Mouse (Mus musculus): ENCODE data around the gene Adra1d. TPM values are rescaled to one million over a fixed set of nuclear protein-coding genes. Genes with fewer than 3 reads are reported as not detected.

Gene Adra1d
- polyA plus RNA-seq, 1 experiment from 2014 or later = 0.36 TPM

- DNase-seq (ENCODE audit: low spot score) (no peak), ATAC-seq (ENCODE audit: insufficient read depth, low FRiP score, low TSS enrichment) (no peak)
- no peak overlapping the region for H3K4me2 ChIP-seq (ENCODE audit: low read depth)
- no peak overlapping the region for H3K27ac ChIP-seq (ENCODE audit: low read depth, low read length)
- no peak overlapping the region for H3K9ac ChIP-seq (ENCODE audit: low read length)
- peaks cover 6% of the 10 kb centered on the region; the same call in 1 of the 2 replicates for H3K4me1 ChIP-seq (ENCODE audit: control insufficient read depth, insufficient read depth, low read length)
- no peak overlapping the region for H3K4me3 ChIP-seq (ENCODE audit: low read depth, low read length)
- H3K36me3 ChIP-seq (ENCODE audit: control insufficient read depth, insufficient read depth, low read length) = no peaks in the 10 kb centered on the region
- H3K9me3 ChIP-seq (ENCODE audit: control insufficient read depth, low read length) = no peaks in the 10 kb centered on the region
- H3K27me3 ChIP-seq (ENCODE audit: control insufficient read depth, insufficient read depth, low read length) = peaks cover 43% of the 10 kb centered on the region
- 75% methylated on average over 2 of the region's 2 CpGs for WGBS
These were observed 4.2 kb downstream of the Adra1d start for GRCm38 (mm10) chr2:131557896-131558295.

GRCm38 (mm10) chr2:131552736-131553400 lies 9.2 kb downstream of the Adra1d start:
- DNase-seq (ENCODE audit: low spot score) = no peak
- WGBS = 33% methylated on average over 9 of the region's 9 CpGs
- H3K9ac ChIP-seq (ENCODE audit: low read length) = no peak overlapping the region
- ATAC-seq (ENCODE audit: insufficient read depth, low FRiP score, low TSS enrichment) = no peak
- H3K4me2 ChIP-seq (ENCODE audit: low read depth) = no peak overlapping the region
- H3K9me3 ChIP-seq (ENCODE audit: control insufficient read depth, low read length) = no peaks in the 10 kb centered on the region
- H3K27me3 ChIP-seq (ENCODE audit: control insufficient read depth, insufficient read depth, low read length) = peaks cover 4% of the 10 kb centered on the region; the same call in 1 of the 2 replicates
- no peak overlapping the region for H3K27ac ChIP-seq (ENCODE audit: low read depth, low read length)
- H3K36me3 ChIP-seq (ENCODE audit: control insufficient read depth, insufficient read depth, low read length) = no peaks in the 10 kb centered on the region
- H3K4me1 ChIP-seq (ENCODE audit: control insufficient read depth, insufficient read depth, low read length) = no peaks in the 10 kb centered on the region
- H3K4me3 ChIP-seq (ENCODE audit: low read depth, low read length) = no peak overlapping the region

- no peak overlapping the region for H3K9ac ChIP-seq (ENCODE audit: low read length)
- H3K36me3 ChIP-seq (ENCODE audit: control insufficient read depth, insufficient read depth, low read length) = no peaks in the 10 kb centered on the region
- no peaks in the 10 kb centered on the region for H3K9me3 ChIP-seq (ENCODE audit: control insufficient read depth, low read length)
- H3K4me1 ChIP-seq (ENCODE audit: control insufficient read depth, insufficient read depth, low read length) = no peaks in the 10 kb centered on the region
- H3K27me3 ChIP-seq (ENCODE audit: control insufficient read depth, insufficient read depth, low read length) = peaks cover 12% of the 10 kb centered on the region
- 70% methylated on average over 7 of the region's 7 CpGs for WGBS
- H3K4me2 ChIP-seq (ENCODE audit: low read depth) = no peak overlapping the region
- H3K27ac ChIP-seq (ENCODE audit: low read depth, low read length) = no peak overlapping the region
- ATAC-seq (ENCODE audit: insufficient read depth, low FRiP score, low TSS enrichment) (no peak), DNase-seq (ENCODE audit: low spot score) (no peak)
- H3K4me3 ChIP-seq (ENCODE audit: low read depth, low read length) = no peak overlapping the region
These were observed 10.1 kb downstream of the Adra1d start for GRCm38 (mm10) chr2:131551701-131552620.

GRCm38 (mm10) chr2:131550906-131551305 lies 11.2 kb downstream of the Adra1d start:
- H3K27ac ChIP-seq (ENCODE audit: low read depth, low read length) = no peak overlapping the region
- H3K27me3 ChIP-seq (ENCODE audit: control insufficient read depth, insufficient read depth, low read length) = peaks cover 21% of the 10 kb centered on the region
- H3K4me2 ChIP-seq (ENCODE audit: low read depth) = no peak overlapping the region
- H3K36me3 ChIP-seq (ENCODE audit: control insufficient read depth, insufficient read depth, low read length) = no peaks in the 10 kb centered on the region
- no peak for ATAC-seq (ENCODE audit: insufficient read depth, low FRiP score, low TSS enrichment)
- 80% methylated on average over 2 of the region's 2 CpGs for WGBS
- no peak for DNase-seq (ENCODE audit: low spot score)
- peaks cover 3% of the 10 kb centered on the region for H3K4me1 ChIP-seq (ENCODE audit: control insufficient read depth, insufficient read depth, low read length)
- no peak overlapping the region for H3K4me3 ChIP-seq (ENCODE audit: low read depth, low read length)
- H3K9ac ChIP-seq (ENCODE audit: low read length) = no peak overlapping the region
- no peaks in the 10 kb centered on the region for H3K9me3 ChIP-seq (ENCODE audit: control insufficient read depth, low read length)

GRCm38 (mm10) chr2:131550474-131550873 lies 11.6 kb downstream of the Adra1d start:
- 71% methylated on average over 2 of the region's 2 CpGs for WGBS
- Histone ChIP-seq H3K4me1 (ENCODE audit: control insufficient read depth, insufficient read depth, low read length) (peaks cover 4% of the 10 kb centered on the region), H3K9me3 (ENCODE audit: control insufficient read depth, low read length) (no peaks in the 10 kb centered on the region), H3K4me3 (ENCODE audit: low read depth, low read length) (no peak overlapping the region), H3K9ac (ENCODE audit: low read length) (no peak overlapping the region), H3K27ac (ENCODE audit: low read depth, low read length) (no peak overlapping the region), H3K4me2 (ENCODE audit: low read depth) (no peak overlapping the region), H3K27me3 (ENCODE audit: control insufficient read depth, insufficient read depth, low read length) (peaks cover 25% of the 10 kb centered on the region), H3K36me3 (ENCODE audit: control insufficient read depth, insufficient read depth, low read length) (no peaks in the 10 kb centered on the region)
- ATAC-seq (ENCODE audit: insufficient read depth, low FRiP score, low TSS enrichment) = no peak
- DNase-seq (ENCODE audit: low spot score) = no peak

GRCm38 (mm10) chr2:131549090-131549489 lies 13.0 kb downstream of the Adra1d start:
- H3K4me2 ChIP-seq (ENCODE audit: low read depth) = no peak overlapping the region
- H3K9me3 ChIP-seq (ENCODE audit: control insufficient read depth, low read length) = no peaks in the 10 kb centered on the region
- no peak overlapping the region for H3K4me3 ChIP-seq (ENCODE audit: low read depth, low read length)
- peaks cover 4% of the 10 kb centered on the region for H3K4me1 ChIP-seq (ENCODE audit: control insufficient read depth, insufficient read depth, low read length)
- WGBS = 84% methylated on average over 5 of the region's 5 CpGs
- H3K9ac ChIP-seq (ENCODE audit: low read length) = no peak overlapping the region
- H3K36me3 ChIP-seq (ENCODE audit: control insufficient read depth, insufficient read depth, low read length) = no peaks in the 10 kb centered on the region
- H3K27me3 ChIP-seq (ENCODE audit: control insufficient read depth, insufficient read depth, low read length) = peaks cover 25% of the 10 kb centered on the region
- DNase-seq (ENCODE audit: low spot score) = no peak
- H3K27ac ChIP-seq (ENCODE audit: low read depth, low read length) = no peak overlapping the region
- no peak for ATAC-seq (ENCODE audit: insufficient read depth, low FRiP score, low TSS enrichment)

- ATAC-seq (ENCODE audit: insufficient read depth, low FRiP score, low TSS enrichment) (no peak), DNase-seq (ENCODE audit: low spot score) (no peak)
- Histone ChIP-seq H3K4me3 (ENCODE audit: low read depth, low read length) (no peak overlapping the region), H3K27ac (ENCODE audit: low read depth, low read length) (no peak overlapping the region), H3K9ac (ENCODE audit: low read length) (no peak overlapping the region), H3K27me3 (ENCODE audit: control insufficient read depth, insufficient read depth, low read length) (peaks cover 25% of the 10 kb centered on the region), H3K4me2 (ENCODE audit: low read depth) (no peak overlapping the region), H3K36me3 (ENCODE audit: control insufficient read depth, insufficient read depth, low read length) (no peaks in the 10 kb centered on the region), H3K4me1 (ENCODE audit: control insufficient read depth, insufficient read depth, low read length) (peaks cover 4% of the 10 kb centered on the region), H3K9me3 (ENCODE audit: control insufficient read depth, low read length) (no peaks in the 10 kb centered on the region)
- 73% methylated on average over 2 of the region's 2 CpGs for WGBS
These were observed 13.8 kb downstream of the Adra1d start for GRCm38 (mm10) chr2:131548330-131548729.

- Histone ChIP-seq H3K4me2 (ENCODE audit: low read depth) (no peak overlapping the region), H3K9ac (ENCODE audit: low read length) (no peak overlapping the region)
- 15% methylated on average over 19 of the region's 19 CpGs for WGBS
These were observed 15.2 kb downstream of the Adra1d start for GRCm38 (mm10) chr2:131546745-131547408.

More at GRCm38 (mm10) chr2:131546745-131547408, 15.2 kb downstream of the Adra1d start:
- H3K36me3 ChIP-seq (ENCODE audit: control insufficient read depth, insufficient read depth, low read length) = no peaks in the 10 kb centered on the region
- ATAC-seq (ENCODE audit: insufficient read depth, low FRiP score, low TSS enrichment) (no peak), DNase-seq (ENCODE audit: low spot score) (no peak)
- H3K4me3 ChIP-seq (ENCODE audit: low read depth, low read length) = no peak overlapping the region
- H3K4me1 ChIP-seq (ENCODE audit: control insufficient read depth, insufficient read depth, low read length) = peaks cover 4% of the 10 kb centered on the region
- H3K27ac ChIP-seq (ENCODE audit: low read depth, low read length) = no peak overlapping the region
- no peaks in the 10 kb centered on the region for H3K9me3 ChIP-seq (ENCODE audit: control insufficient read depth, low read length)
- peaks cover 25% of the 10 kb centered on the region for H3K27me3 ChIP-seq (ENCODE audit: control insufficient read depth, insufficient read depth, low read length)
